Mouse (Mus musculus) T-helper 1 cell (primary cell): ENCODE data around the gene Plxnc1.

Experiments used
- in situ Hi-C: fragments of 300-600 bp; cut with MboI, MseI; formaldehyde crosslinking; loops from one replicate; pipeline ENCODE4 v1.15.1; 2025; ENCODE audit warnings: high pct_unique_total_duplicates

Plxnc1 gene

GRCm38 (mm10) chr10:94947915-94948675 is 3.5 kb upstream of the Plxnc1 start:
- in situ Hi-C loops = no loop called here

DNA sequence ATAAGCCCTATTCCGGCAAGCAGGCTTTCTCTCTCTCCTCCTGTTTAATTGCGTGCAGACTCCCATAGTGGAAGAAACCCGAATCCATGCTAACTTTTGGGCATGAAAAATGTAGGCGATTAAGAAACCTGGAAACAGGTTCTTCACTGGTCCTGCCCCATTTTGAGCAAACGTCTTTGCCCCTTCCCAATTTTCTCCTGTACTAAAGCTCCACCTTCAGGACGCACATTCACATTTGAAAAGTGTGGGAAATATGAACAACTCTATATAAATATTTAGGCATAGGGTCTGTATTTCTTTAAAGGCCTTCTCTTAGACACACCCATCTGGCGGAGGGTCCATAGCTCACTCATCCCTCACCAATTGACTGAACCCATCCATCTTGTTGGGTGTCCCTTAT is 2.8 kb upstream of the Plxnc1 start:
- in situ Hi-C loops = no loop called here

DNA sequence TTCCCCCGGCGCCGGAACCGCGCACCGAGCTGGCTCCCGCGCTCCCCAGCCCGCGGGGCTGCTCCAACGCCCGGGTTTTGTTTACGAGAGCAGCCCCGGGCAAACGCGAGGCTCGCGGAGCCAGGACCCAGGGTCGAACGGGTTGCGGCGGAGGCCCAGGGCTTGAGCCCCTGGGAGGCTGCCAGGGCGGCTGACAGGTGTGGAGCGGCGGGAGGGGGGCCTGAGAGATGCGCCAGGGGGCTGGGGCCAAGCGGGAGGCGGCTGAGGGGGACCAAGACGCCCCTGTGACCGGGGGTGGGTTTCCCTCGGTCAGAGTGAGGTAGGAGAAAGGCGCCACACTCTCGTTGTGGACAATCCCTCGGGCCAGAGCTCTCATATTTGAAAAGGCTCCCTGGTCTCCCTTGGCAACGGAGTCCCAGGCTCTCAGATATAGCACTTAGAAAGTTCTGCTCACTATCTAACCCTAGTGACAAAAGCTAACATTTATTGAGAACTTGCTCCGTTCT is 624 bp upstream of the Plxnc1 start:
- in situ Hi-C loops = no loop called here

- in situ Hi-C loops = no loop called here
Measured at GRCm38 (mm10) chr10:94943846-94944690, 567 bp downstream of the Plxnc1 start.

- in situ Hi-C loops = no loop called here
Measured at GRCm38 (mm10) chr10:94943401-94943845, 1.2 kb downstream of the Plxnc1 start.

- in situ Hi-C loops = no loop called here
Measured at GRCm38 (mm10) chr10:94942449-94943041, 2.1 kb downstream of the Plxnc1 start.

DNA sequence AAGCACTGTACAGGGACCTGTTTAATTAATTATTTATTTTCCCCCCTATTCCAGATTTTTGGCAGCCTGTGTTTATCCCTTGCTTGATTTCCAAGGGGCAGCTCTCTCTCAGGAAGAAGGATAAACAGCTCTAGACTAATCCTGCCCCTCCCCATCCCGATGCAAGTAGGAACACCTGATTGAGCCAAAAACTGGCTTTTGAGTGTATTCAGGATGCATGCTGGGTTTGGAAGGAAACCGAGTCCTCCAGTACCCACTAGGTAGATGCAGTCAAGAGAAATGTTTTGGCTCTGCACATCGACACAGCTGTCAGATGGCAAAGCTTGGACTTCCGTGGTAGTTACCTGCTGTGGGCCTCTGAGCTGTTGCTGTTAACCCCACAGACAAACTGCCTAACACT is 3.1 kb downstream of the Plxnc1 start:
- in situ Hi-C loops = no loop called here

- in situ Hi-C loops = no loop called here
Measured at GRCm38 (mm10) chr10:94940786-94941185, 3.8 kb downstream of the Plxnc1 start.

- in situ Hi-C loops = no loop called here
Measured at GRCm38 (mm10) chr10:94940061-94940460, 4.6 kb downstream of the Plxnc1 start.

- in situ Hi-C loops = no loop called here
Measured at GRCm38 (mm10) chr10:94938899-94939298, 5.7 kb downstream of the Plxnc1 start.

DNA sequence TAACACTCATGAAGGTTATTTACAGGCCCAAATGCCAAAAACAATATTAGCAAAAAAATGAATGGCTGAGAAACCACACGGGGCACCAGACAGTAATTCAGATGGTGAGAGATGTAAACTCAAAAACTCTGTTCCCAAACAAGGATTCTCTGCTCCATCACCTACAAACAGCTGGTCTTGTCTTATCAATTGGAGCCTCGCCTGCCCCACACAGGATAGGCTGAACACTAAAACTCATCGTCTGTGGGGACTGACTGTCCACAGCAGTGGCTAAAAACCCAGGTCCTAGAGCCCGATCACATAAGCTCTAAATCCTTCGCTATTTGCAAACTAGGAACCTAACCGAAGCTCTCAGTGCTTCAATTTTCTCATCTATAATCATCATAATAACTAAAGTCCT is 6.3 kb downstream of the Plxnc1 start:
- in situ Hi-C loops = no loop called here

DNA sequence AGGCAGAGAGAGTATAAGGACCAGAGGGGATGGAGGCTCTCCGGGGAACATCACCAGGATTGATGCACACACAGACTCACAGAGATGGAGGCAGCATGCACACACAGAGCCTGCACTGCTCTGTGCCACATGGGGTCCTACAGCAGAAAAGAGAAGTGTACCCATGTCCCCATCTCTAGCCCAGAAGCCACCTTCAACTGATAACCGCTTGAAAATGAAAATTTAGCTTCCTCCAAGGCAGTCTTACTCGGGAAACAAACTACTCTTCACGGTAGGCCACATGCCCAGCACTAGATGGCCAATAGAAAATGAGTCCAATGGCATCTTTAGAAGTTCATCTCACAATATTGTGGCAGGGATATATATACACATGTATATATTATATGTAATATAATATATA is 9.4 kb downstream of the Plxnc1 start:
- in situ Hi-C loops = no loop called here

DNA sequence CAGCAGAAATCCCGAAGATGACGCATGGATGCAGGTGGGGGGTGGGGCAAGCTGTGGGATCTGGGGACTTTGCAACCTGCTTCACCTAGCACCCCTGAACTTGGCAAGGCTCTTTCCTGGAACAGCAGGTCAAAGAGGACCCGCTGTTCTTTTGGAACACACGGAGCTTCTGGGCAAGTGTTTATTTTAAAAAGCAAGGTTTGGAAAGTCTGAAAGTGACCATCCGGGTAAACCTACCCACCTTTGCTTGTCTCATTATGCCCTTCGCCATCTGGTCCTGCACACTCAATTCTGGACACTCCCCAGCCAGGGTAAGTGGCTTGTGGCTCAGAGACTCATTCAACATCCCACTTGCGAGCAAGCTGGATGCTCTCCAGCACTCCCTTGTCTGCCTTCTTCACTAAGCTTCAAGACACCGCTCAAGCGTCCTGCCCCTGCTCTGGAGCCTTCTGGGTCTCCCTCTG is 10.5 kb downstream of the Plxnc1 start:
- in situ Hi-C loops = no loop called here

GRCm38 (mm10) chr10:94931961-94932832 is 12.4 kb downstream of the Plxnc1 start:
- in situ Hi-C loops = no loop called here

GRCm38 (mm10) chr10:94928164-94928563 is 16.5 kb downstream of the Plxnc1 start:
- in situ Hi-C loops = no loop called here

- in situ Hi-C loops = no loop called here
Measured at GRCm38 (mm10) chr10:94926297-94926696, 18.3 kb downstream of the Plxnc1 start.

DNA sequence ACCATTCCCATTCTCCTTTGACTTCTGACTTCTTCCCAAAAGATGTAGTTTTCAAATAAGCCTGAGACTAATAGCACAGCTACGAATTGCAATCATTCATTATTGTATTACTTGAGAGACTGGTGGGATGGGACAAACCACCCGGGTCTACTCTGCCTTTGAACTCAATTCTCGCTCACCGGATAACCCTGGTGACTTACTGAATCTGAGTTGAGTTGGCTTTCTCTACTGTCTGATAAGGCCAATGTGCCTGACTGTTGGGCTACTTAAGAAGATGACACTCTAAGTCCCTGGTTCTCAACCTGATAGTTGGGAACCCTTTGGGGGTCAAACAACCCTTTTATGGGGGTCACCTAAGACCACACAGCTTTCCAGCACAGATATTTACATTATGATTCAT is 19.8 kb downstream of the Plxnc1 start:
- in situ Hi-C loops = no loop called here

DNA sequence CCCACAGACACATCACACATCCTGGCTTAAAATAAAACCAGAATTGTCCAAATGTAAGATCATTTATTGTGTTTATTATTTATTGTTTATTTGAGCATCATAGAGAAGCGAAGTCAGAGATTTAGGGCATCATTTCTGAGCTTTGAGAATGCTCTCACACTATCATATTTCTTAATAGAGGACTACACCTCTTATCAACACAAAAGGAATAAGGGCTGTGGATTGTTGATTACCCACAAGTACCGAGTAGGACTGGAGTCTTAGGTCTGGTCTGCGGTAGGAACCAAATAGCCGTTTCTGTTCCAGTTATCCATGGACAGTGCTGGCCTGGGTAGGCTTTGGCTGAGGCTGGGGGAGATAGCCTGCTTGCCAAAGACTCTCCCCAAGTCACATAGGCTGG is 20.2 kb downstream of the Plxnc1 start:
- in situ Hi-C loops = no loop called here

DNA sequence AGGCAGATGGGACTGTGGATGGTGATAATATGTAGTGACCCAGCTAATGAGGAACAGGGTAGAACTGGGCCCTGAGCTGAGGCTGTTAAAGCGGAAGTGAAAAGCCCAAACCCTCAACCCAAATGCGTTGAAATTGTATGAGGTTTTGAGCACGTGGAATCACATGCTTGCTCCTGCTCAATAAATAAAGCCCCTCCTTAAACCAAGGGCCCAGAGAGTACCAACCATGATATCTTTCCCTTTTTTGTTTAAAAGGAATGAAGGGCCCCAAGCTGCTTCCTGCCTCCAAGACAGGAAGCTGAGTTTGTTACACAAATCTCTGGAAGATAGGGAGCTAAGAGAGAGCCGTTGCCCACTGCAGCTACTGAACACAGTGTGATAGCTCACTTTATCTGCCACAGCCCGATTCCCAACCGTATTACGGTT is 21.3 kb downstream of the Plxnc1 start:
- in situ Hi-C loops = no loop called here

- in situ Hi-C loops = no loop called here
Measured at GRCm38 (mm10) chr10:94922848-94923247, 21.8 kb downstream of the Plxnc1 start.

DNA sequence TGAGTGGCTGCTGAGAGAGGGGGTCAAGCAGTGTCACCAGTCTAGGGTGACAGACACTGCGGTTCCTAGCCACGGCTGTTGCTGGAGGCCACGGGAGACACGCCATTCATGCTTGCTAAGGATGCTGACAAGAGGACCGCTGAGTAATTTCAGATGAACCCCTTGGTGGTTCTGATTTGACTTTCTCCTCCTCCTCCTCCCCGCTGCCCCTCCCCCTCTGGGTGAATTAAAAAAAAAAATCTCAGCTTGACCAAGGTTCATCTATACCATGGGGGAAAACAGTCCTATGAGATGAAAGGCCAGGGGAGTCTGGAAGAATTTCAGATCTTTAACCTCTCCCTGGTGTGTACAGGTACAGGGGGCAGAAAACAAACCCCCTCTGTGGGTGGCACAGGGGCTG is 22.9 kb downstream of the Plxnc1 start:
- in situ Hi-C loops = no loop called here
